Mouse (Mus musculus): ENCODE results near the gene Fkbpl. TPM values are rescaled to one million over a fixed set of nuclear protein-coding genes. Genes with fewer than 3 reads are reported as not detected.

Fkbpl gene
- polyA plus RNA-seq, 1 experiment, result 1.4 TPM

GRCm38 (mm10) chr17:34684253-34684893, 39.8 kb downstream of the Fkbpl start:
- DNase-seq (ENCODE audit: low read depth in 1 of 2, low spot score in 2 of 2), result no peak
- H3K4me1 ChIP-seq (ENCODE audit: control insufficient read depth, insufficient read depth, insufficient read length), result peaks cover 4% of the 10 kb centered on the region; the same call in 1 of the 2 replicates
- 0 out of 2 replicates have a peak overlapping the region, but pooled peaks have one; percentile 15 for H3K27ac ChIP-seq (ENCODE audit: insufficient read depth, low read length)
- no peaks in the 10 kb centered on the region for H3K36me3 ChIP-seq (ENCODE audit: control insufficient read depth, insufficient read depth, low read length)
- WGBS, result 69% methylated on average over 9 of the region's 9 CpGs
- no peaks in the 10 kb centered on the region; the same call in 1 of the 2 replicates for H3K27me3 ChIP-seq (ENCODE audit: control insufficient read depth, insufficient read depth, low read length)
- TF ChIP-seq CTCF (IDR thresholded peaks at IDR 0.05; ENCODE audit: extremely low read depth, insufficient read depth, insufficient read length, insufficient replicate concordance), result no peak
- no peak for TF ChIP-seq POLR2A (IDR thresholded peaks at IDR 0.05; ENCODE audit: low read depth, low read length)
- H3K4me3 ChIP-seq (ENCODE audit: extremely low read depth, insufficient read depth, insufficient read length), result no peak overlapping the region

GRCm38 (mm10) chr17:34685120-34686110, 40.9 kb downstream of the Fkbpl start:
- peaks cover 4% of the 10 kb centered on the region; the same call in 1 of the 2 replicates for H3K4me1 ChIP-seq (ENCODE audit: control insufficient read depth, insufficient read depth, insufficient read length)
- no peak for TF ChIP-seq POLR2A (IDR thresholded peaks at IDR 0.05; ENCODE audit: low read depth, low read length)
- TF ChIP-seq CTCF (IDR thresholded peaks at IDR 0.05; ENCODE audit: extremely low read depth, insufficient read depth, insufficient read length, insufficient replicate concordance), result no peak
- H3K27ac ChIP-seq (ENCODE audit: insufficient read depth, low read length), result no peak overlapping the region
- no peaks in the 10 kb centered on the region for H3K36me3 ChIP-seq (ENCODE audit: control insufficient read depth, insufficient read depth, low read length)
- 62% methylated on average over 28 of the region's 28 CpGs for WGBS
- no peak for DNase-seq (ENCODE audit: low read depth in 1 of 2, low spot score in 2 of 2)
- H3K27me3 ChIP-seq (ENCODE audit: control insufficient read depth, insufficient read depth, low read length), result no peaks in the 10 kb centered on the region
- H3K4me3 ChIP-seq (ENCODE audit: extremely low read depth, insufficient read depth, insufficient read length), result no peak overlapping the region

- TF ChIP-seq POLR2A (IDR thresholded peaks at IDR 0.05; ENCODE audit: low read depth, low read length), result no peak
- no peak for TF ChIP-seq CTCF (IDR thresholded peaks at IDR 0.05; ENCODE audit: extremely low read depth, insufficient read depth, insufficient read length, insufficient replicate concordance)
- no peak overlapping the region for H3K4me3 ChIP-seq (ENCODE audit: extremely low read depth, insufficient read depth, insufficient read length)
- DNase-seq (ENCODE audit: low read depth in 1 of 2, low spot score in 2 of 2), result no peak
- 91% methylated on average over 7 of the region's 7 CpGs for WGBS
- no peaks in the 10 kb centered on the region for H3K36me3 ChIP-seq (ENCODE audit: control insufficient read depth, insufficient read depth, low read length)
- H3K27ac ChIP-seq (ENCODE audit: insufficient read depth, low read length), result no peak overlapping the region
- H3K4me1 ChIP-seq (ENCODE audit: control insufficient read depth, insufficient read depth, insufficient read length), result peaks cover 1% of the 10 kb centered on the region; the same call in 1 of the 2 replicates
- no peaks in the 10 kb centered on the region for H3K27me3 ChIP-seq (ENCODE audit: control insufficient read depth, insufficient read depth, low read length)
Observed at GRCm38 (mm10) chr17:34688889-34689288, 44.3 kb downstream of the Fkbpl start.

- DNase-seq (ENCODE audit: low read depth in 1 of 2, low spot score in 2 of 2), result no peak
- no peaks in the 10 kb centered on the region for H3K36me3 ChIP-seq (ENCODE audit: control insufficient read depth, insufficient read depth, low read length)
- H3K27me3 ChIP-seq (ENCODE audit: control insufficient read depth, insufficient read depth, low read length), result no peaks in the 10 kb centered on the region
- no peaks in the 10 kb centered on the region for H3K4me1 ChIP-seq (ENCODE audit: control insufficient read depth, insufficient read depth, insufficient read length)
- H3K4me3 ChIP-seq (ENCODE audit: extremely low read depth, insufficient read depth, insufficient read length), result no peak overlapping the region
- 67% methylated on average over 4 of the region's 4 CpGs for WGBS
- H3K27ac ChIP-seq (ENCODE audit: insufficient read depth, low read length), result no peak overlapping the region
- TF ChIP-seq CTCF (IDR thresholded peaks at IDR 0.05; ENCODE audit: extremely low read depth, insufficient read depth, insufficient read length, insufficient replicate concordance) (no peak), POLR2A (IDR thresholded peaks at IDR 0.05; ENCODE audit: low read depth, low read length) (no peak)
Observed at GRCm38 (mm10) chr17:34690458-34690857, 45.9 kb downstream of the Fkbpl start.

GRCm38 (mm10) chr17:34692906-34693305, 48.3 kb downstream of the Fkbpl start:
- Histone ChIP-seq H3K27me3 (ENCODE audit: control insufficient read depth, insufficient read depth, low read length) (no peaks in the 10 kb centered on the region), H3K4me1 (ENCODE audit: control insufficient read depth, insufficient read depth, insufficient read length) (no peaks in the 10 kb centered on the region), H3K4me3 (ENCODE audit: extremely low read depth, insufficient read depth, insufficient read length) (no peak overlapping the region), H3K27ac (ENCODE audit: insufficient read depth, low read length) (peak overlapping the region; percentile 35; the same call in 1 of the 2 replicates), H3K36me3 (ENCODE audit: control insufficient read depth, insufficient read depth, low read length) (no peaks in the 10 kb centered on the region)
- no peak for DNase-seq (ENCODE audit: low read depth in 1 of 2, low spot score in 2 of 2)
- WGBS, result 72% methylated on average over 7 of the region's 7 CpGs
- no peak for TF ChIP-seq POLR2A (IDR thresholded peaks at IDR 0.05; ENCODE audit: low read depth, low read length)
- TF ChIP-seq CTCF (IDR thresholded peaks at IDR 0.05; ENCODE audit: extremely low read depth, insufficient read depth, insufficient read length, insufficient replicate concordance), result no peak

Other genes with a start within 250 kb of the Fkbpl start
- 1.1 and 1.8 TPM in 2 replicates for gene BC051142, start 245.9 kb upstream of the Fkbpl start, polyA plus RNA-seq (2012; rRNA removed)
- 0.55 and 1.1 TPM in 2 replicates for gene Btnl4, start 167.4 kb upstream of the Fkbpl start, polyA plus RNA-seq (2012; rRNA removed)
- gene Btnl6, start 127.4 kb upstream of the Fkbpl start, polyA plus RNA-seq (2012; rRNA removed), result 0.55 and 0.68 TPM in 2 replicates
- gene Notch4, start 80.5 kb upstream of the Fkbpl start, polyA plus RNA-seq (2012; rRNA removed), result 9.6 and 12.7 TPM in 2 replicates
- 68.8 and 91.0 TPM in 2 replicates for gene Gpsm3, start 55.0 kb upstream of the Fkbpl start, polyA plus RNA-seq (2012; rRNA removed)
- gene Pbx2, start 53.5 kb upstream of the Fkbpl start, polyA plus RNA-seq (2012; rRNA removed), result 60.4 and 69.5 TPM in 2 replicates
- 5.2 and 5.3 TPM in 2 replicates for gene Ager, start 46.9 kb upstream of the Fkbpl start, polyA plus RNA-seq (2012; rRNA removed)
- 54.1 and 61.8 TPM in 2 replicates for gene Rnf5, start 41.1 kb upstream of the Fkbpl start, polyA plus RNA-seq (2012; rRNA removed)
- 156 and 187 TPM in 2 replicates for gene Agpat1, start 40.5 kb upstream of the Fkbpl start, polyA plus RNA-seq (2012; rRNA removed)
- gene Egfl8, start 28.8 kb upstream of the Fkbpl start, polyA plus RNA-seq (2012; rRNA removed), result 3.2 and 3.9 TPM in 2 replicates
- 31.7 and 36.3 TPM in 2 replicates for gene Ppt2, start 16.3 kb upstream of the Fkbpl start, polyA plus RNA-seq (2012; rRNA removed)
- gene Prrt1, start 15.2 kb upstream of the Fkbpl start, polyA plus RNA-seq (2012; rRNA removed), result 9.5 and 9.9 TPM in 2 replicates
- 76.4 and 102 TPM in 2 replicates for gene Atf6b, start 2.4 kb downstream of the Fkbpl start, polyA plus RNA-seq (2012; rRNA removed)
- gene Tnxb, start 25.8 kb downstream of the Fkbpl start, polyA plus RNA-seq (2012; rRNA removed), result 34.1 and 34.4 TPM in 2 replicates
- 63.4 and 68.8 TPM in 2 replicates for gene C4b, start 99.1 kb downstream of the Fkbpl start, polyA plus RNA-seq (2012; rRNA removed)
- 3.7 and 5.4 TPM in 2 replicates for gene Cyp21a1, start 159.8 kb downstream of the Fkbpl start, polyA plus RNA-seq (2012; rRNA removed)
- gene Stk19, start 192.2 kb downstream of the Fkbpl start, polyA plus RNA-seq (2012; rRNA removed), result 31.6 and 37.7 TPM in 2 replicates
- gene Dxo, start 192.3 kb downstream of the Fkbpl start, polyA plus RNA-seq (2012; rRNA removed), result 54.2 and 68.3 TPM in 2 replicates
- 81.7 and 110 TPM in 2 replicates for gene Skiv2l, start 205.4 kb downstream of the Fkbpl start, polyA plus RNA-seq (2012; rRNA removed)
- 14.1 and 15.0 TPM in 2 replicates for gene Nelfe, start 205.6 kb downstream of the Fkbpl start, polyA plus RNA-seq (2012; rRNA removed)
- 22.8 and 25.3 TPM in 2 replicates for gene Cfb, start 217.8 kb downstream of the Fkbpl start, polyA plus RNA-seq (2012; rRNA removed)
- gene Zbtb12, start 234.7 kb downstream of the Fkbpl start, polyA plus RNA-seq (2012; rRNA removed), result 12.0 and 13.1 TPM in 2 replicates
- 0.04 TPM in 1 of 2 replicates, not detected in the other for gene Gm20547, start 237.3 kb downstream of the Fkbpl start, polyA plus RNA-seq (2012; rRNA removed)

Data from spleen, adult 2 months (tissue).